Mouse (Mus musculus): ENCODE results near the gene Limk2. TPM values are rescaled to one million over a fixed set of nuclear protein-coding genes. Genes with fewer than 3 reads are reported as not detected.

The Limk2 gene
- polyA plus RNA-seq, 1 experiment from 2014 or later = 91.8 TPM

- no peak overlapping the region for H3K27ac ChIP-seq (ENCODE audit: low read depth, low read length)
- DNase-seq (ENCODE audit: low spot score) = no peak
- no peaks in the 10 kb centered on the region for H3K9me3 ChIP-seq (ENCODE audit: control insufficient read depth, low read length)
- H3K4me2 ChIP-seq (ENCODE audit: low read depth) = no peak overlapping the region
- no peak overlapping the region for H3K4me3 ChIP-seq (ENCODE audit: low read depth, low read length)
- H3K27me3 ChIP-seq (ENCODE audit: control insufficient read depth, insufficient read depth, low read length) = no peaks in the 10 kb centered on the region
- H3K9ac ChIP-seq (ENCODE audit: low read length) = no peak overlapping the region
- ATAC-seq (ENCODE audit: insufficient read depth, low FRiP score, low TSS enrichment) = no peak
- H3K36me3 ChIP-seq (ENCODE audit: control insufficient read depth, insufficient read depth, low read length) = peaks cover 30% of the 10 kb centered on the region
- no peaks in the 10 kb centered on the region for H3K4me1 ChIP-seq (ENCODE audit: control insufficient read depth, insufficient read depth, low read length)
- WGBS = 94% methylated on average over 4 of the region's 4 CpGs
Measured at GRCm38 (mm10) chr11:3309884-3310283, 99.1 kb downstream of the Limk2 start.

DNA sequence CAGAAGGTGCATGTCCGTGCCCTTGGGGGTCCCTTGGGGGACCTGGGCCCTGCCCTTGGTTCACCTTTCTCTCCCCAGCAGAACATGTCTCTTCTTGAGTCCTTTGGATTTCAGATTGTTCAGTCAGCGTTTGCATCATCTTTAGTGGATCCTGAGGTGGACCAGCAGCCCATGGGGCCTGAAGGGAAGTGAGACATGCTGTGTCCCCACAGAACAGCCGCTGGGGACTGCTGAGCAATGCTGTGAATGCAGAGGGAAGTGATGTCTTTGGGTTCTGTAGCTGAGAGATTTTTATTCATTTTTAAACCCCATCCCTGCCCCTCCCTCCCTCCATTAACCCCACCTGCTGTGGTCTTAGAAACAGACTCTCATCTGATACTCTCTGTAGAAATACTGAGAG is 101.1 kb downstream of the Limk2 start:
- Histone ChIP-seq H3K4me2 (ENCODE audit: low read depth) (no peak overlapping the region), H3K9me3 (ENCODE audit: control insufficient read depth, low read length) (no peaks in the 10 kb centered on the region), H3K9ac (ENCODE audit: low read length) (no peak overlapping the region), H3K4me3 (ENCODE audit: low read depth, low read length) (no peak overlapping the region), H3K36me3 (ENCODE audit: control insufficient read depth, insufficient read depth, low read length) (peaks cover 32% of the 10 kb centered on the region), H3K27ac (ENCODE audit: low read depth, low read length) (no peak overlapping the region), H3K4me1 (ENCODE audit: control insufficient read depth, insufficient read depth, low read length) (no peaks in the 10 kb centered on the region), H3K27me3 (ENCODE audit: control insufficient read depth, insufficient read depth, low read length) (no peaks in the 10 kb centered on the region)
- ATAC-seq (ENCODE audit: insufficient read depth, low FRiP score, low TSS enrichment) (no peak), DNase-seq (ENCODE audit: low spot score) (no peak)
- WGBS = 93% methylated on average over 3 of the region's 3 CpGs

- 97% methylated on average over 4 of the region's 4 CpGs for WGBS
- H3K36me3 ChIP-seq (ENCODE audit: control insufficient read depth, insufficient read depth, low read length) = peaks cover 52% of the 10 kb centered on the region
- DNase-seq (ENCODE audit: low spot score) = no peak
- H3K4me2 ChIP-seq (ENCODE audit: low read depth) = no peak overlapping the region
- H3K4me3 ChIP-seq (ENCODE audit: low read depth, low read length) = no peak overlapping the region
- H3K27me3 ChIP-seq (ENCODE audit: control insufficient read depth, insufficient read depth, low read length) = no peaks in the 10 kb centered on the region
- H3K4me1 ChIP-seq (ENCODE audit: control insufficient read depth, insufficient read depth, low read length) = no peaks in the 10 kb centered on the region
- no peak overlapping the region for H3K27ac ChIP-seq (ENCODE audit: low read depth, low read length)
- no peaks in the 10 kb centered on the region for H3K9me3 ChIP-seq (ENCODE audit: control insufficient read depth, low read length)
- H3K9ac ChIP-seq (ENCODE audit: low read length) = no peak overlapping the region; the same call in 1 of the 2 replicates
- no peak for ATAC-seq (ENCODE audit: insufficient read depth, low FRiP score, low TSS enrichment)
Measured at GRCm38 (mm10) chr11:3305821-3306220, 103.2 kb downstream of the Limk2 start.

DNA sequence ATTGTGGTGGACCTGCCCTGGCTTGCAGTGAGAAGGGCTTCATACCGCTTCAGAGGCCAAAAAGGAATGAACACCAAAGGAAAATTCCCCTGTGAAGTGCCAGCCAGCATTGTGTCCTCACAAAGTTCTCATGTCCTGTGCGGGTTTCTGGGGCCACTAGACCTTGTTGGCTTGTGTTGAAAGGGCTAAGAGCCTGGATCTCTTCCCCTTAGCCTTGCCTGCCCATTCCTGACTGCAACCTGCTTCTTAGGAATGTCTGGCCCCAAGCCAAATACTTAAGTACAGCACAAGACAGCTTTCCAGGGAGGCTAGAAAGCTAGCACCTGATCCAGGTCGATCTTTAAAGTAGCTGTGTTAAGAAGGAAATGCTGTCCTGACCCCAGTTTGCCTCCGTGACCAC is 106.2 kb downstream of the Limk2 start:
- no peak overlapping the region for H3K27ac ChIP-seq (ENCODE audit: low read depth, low read length)
- no peak overlapping the region for H3K4me2 ChIP-seq (ENCODE audit: low read depth)
- peaks cover 61% of the 10 kb centered on the region for H3K36me3 ChIP-seq (ENCODE audit: control insufficient read depth, insufficient read depth, low read length)
- DNase-seq (ENCODE audit: low spot score) (no peak), ATAC-seq (ENCODE audit: insufficient read depth, low FRiP score, low TSS enrichment) (no peak)
- no peaks in the 10 kb centered on the region for H3K27me3 ChIP-seq (ENCODE audit: control insufficient read depth, insufficient read depth, low read length)
- H3K4me1 ChIP-seq (ENCODE audit: control insufficient read depth, insufficient read depth, low read length) = no peaks in the 10 kb centered on the region
- WGBS = 87% methylated on average over 4 of the region's 4 CpGs
- H3K9ac ChIP-seq (ENCODE audit: low read length) = no peak overlapping the region
- H3K9me3 ChIP-seq (ENCODE audit: control insufficient read depth, low read length) = no peaks in the 10 kb centered on the region
- H3K4me3 ChIP-seq (ENCODE audit: low read depth, low read length) = no peak overlapping the region

- Histone ChIP-seq H3K4me2 (ENCODE audit: low read depth) (no peak overlapping the region), H3K4me1 (ENCODE audit: control insufficient read depth, insufficient read depth, low read length) (no peaks in the 10 kb centered on the region), H3K4me3 (ENCODE audit: low read depth, low read length) (no peak overlapping the region), H3K9me3 (ENCODE audit: control insufficient read depth, low read length) (no peaks in the 10 kb centered on the region), H3K36me3 (ENCODE audit: control insufficient read depth, insufficient read depth, low read length) (peaks cover 61% of the 10 kb centered on the region), H3K9ac (ENCODE audit: low read length) (no peak overlapping the region), H3K27me3 (ENCODE audit: control insufficient read depth, insufficient read depth, low read length) (no peaks in the 10 kb centered on the region), H3K27ac (ENCODE audit: low read depth, low read length) (no peak overlapping the region)
- DNase-seq (ENCODE audit: low spot score) (no peak), ATAC-seq (ENCODE audit: insufficient read depth, low FRiP score, low TSS enrichment) (no peak)
- whole genome bisulfite sequencing = 93% methylated on average over 4 of the region's 4 CpGs
Measured at GRCm38 (mm10) chr11:3302385-3302784, 106.6 kb downstream of the Limk2 start.

- 93% methylated on average over 5 of the region's 5 CpGs for WGBS
- Histone ChIP-seq H3K27me3 (ENCODE audit: control insufficient read depth, insufficient read depth, low read length) (no peaks in the 10 kb centered on the region), H3K4me2 (ENCODE audit: low read depth) (no peak overlapping the region), H3K4me3 (ENCODE audit: low read depth, low read length) (no peak overlapping the region), H3K4me1 (ENCODE audit: control insufficient read depth, insufficient read depth, low read length) (no peaks in the 10 kb centered on the region; the same call in 1 of the 2 replicates), H3K27ac (ENCODE audit: low read depth, low read length) (no peak overlapping the region), H3K36me3 (ENCODE audit: control insufficient read depth, insufficient read depth, low read length) (peaks cover 54% of the 10 kb centered on the region), H3K9ac (ENCODE audit: low read length) (no peak overlapping the region), H3K9me3 (ENCODE audit: control insufficient read depth, low read length) (no peaks in the 10 kb centered on the region)
- ATAC-seq (ENCODE audit: insufficient read depth, low FRiP score, low TSS enrichment) = no peak
- no peak for DNase-seq (ENCODE audit: low spot score)
Measured at GRCm38 (mm10) chr11:3301075-3301474, 107.9 kb downstream of the Limk2 start.

DNA sequence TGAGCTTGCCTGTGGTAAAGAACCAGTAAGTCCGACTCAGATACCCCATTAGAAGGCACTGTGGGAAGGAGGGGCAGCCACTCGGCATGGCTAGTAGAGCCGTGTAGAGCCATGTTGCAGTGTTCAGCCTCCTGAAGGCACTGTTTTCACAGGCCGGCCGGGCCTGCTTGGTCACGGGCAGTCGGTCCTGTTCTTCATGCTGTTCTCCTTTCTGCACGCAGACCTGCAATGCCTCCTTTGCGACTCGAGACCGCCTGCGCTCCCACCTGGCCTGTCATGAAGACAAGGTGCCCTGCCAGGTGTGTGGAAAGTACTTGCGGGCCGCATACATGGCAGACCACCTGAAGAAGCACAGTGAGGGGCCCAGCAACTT is 110.2 kb downstream of the Limk2 start:
- no peak overlapping the region for H3K9ac ChIP-seq (ENCODE audit: low read length)
- H3K4me2 ChIP-seq (ENCODE audit: low read depth) = no peak overlapping the region
- peaks cover 16% of the 10 kb centered on the region for H3K4me1 ChIP-seq (ENCODE audit: control insufficient read depth, insufficient read depth, low read length)
- no peak overlapping the region for H3K4me3 ChIP-seq (ENCODE audit: low read depth, low read length)
- WGBS = 94% methylated on average over 14 of the region's 14 CpGs
- H3K27me3 ChIP-seq (ENCODE audit: control insufficient read depth, insufficient read depth, low read length) = no peaks in the 10 kb centered on the region
- peaks cover 61% of the 10 kb centered on the region for H3K36me3 ChIP-seq (ENCODE audit: control insufficient read depth, insufficient read depth, low read length)
- ATAC-seq (ENCODE audit: insufficient read depth, low FRiP score, low TSS enrichment) (no peak), DNase-seq (ENCODE audit: low spot score) (no peak)
- H3K27ac ChIP-seq (ENCODE audit: low read depth, low read length) = no peak overlapping the region
- no peaks in the 10 kb centered on the region for H3K9me3 ChIP-seq (ENCODE audit: control insufficient read depth, low read length)

GRCm38 (mm10) chr11:3297871-3298812 is 110.8 kb downstream of the Limk2 start:
- Histone ChIP-seq H3K9ac (ENCODE audit: low read length) (no peak overlapping the region), H3K4me2 (ENCODE audit: low read depth) (no peak overlapping the region), H3K27ac (ENCODE audit: low read depth, low read length) (no peak overlapping the region), H3K4me1 (ENCODE audit: control insufficient read depth, insufficient read depth, low read length) (peaks cover 21% of the 10 kb centered on the region), H3K9me3 (ENCODE audit: control insufficient read depth, low read length) (no peaks in the 10 kb centered on the region), H3K27me3 (ENCODE audit: control insufficient read depth, insufficient read depth, low read length) (no peaks in the 10 kb centered on the region), H3K36me3 (ENCODE audit: control insufficient read depth, insufficient read depth, low read length) (peaks cover 63% of the 10 kb centered on the region), H3K4me3 (ENCODE audit: low read depth, low read length) (no peak overlapping the region)
- ATAC-seq (ENCODE audit: insufficient read depth, low FRiP score, low TSS enrichment) (no peak), DNase-seq (ENCODE audit: low spot score) (no peak)
- 92% methylated on average over 10 of the region's 10 CpGs for WGBS

- DNase-seq (ENCODE audit: low spot score) (no peak), ATAC-seq (ENCODE audit: insufficient read depth, low FRiP score, low TSS enrichment) (no peak)
- H3K9ac ChIP-seq (ENCODE audit: low read length) = no peak overlapping the region; the same call in 1 of the 2 replicates
- no peak overlapping the region; the same call in 1 of the 2 replicates for H3K4me2 ChIP-seq (ENCODE audit: low read depth)
- no peak overlapping the region for H3K4me3 ChIP-seq (ENCODE audit: low read depth, low read length)
- H3K27me3 ChIP-seq (ENCODE audit: control insufficient read depth, insufficient read depth, low read length) = no peaks in the 10 kb centered on the region
- H3K36me3 ChIP-seq (ENCODE audit: control insufficient read depth, insufficient read depth, low read length) = peaks cover 44% of the 10 kb centered on the region
- WGBS = 78% methylated on average over 5 of the region's 5 CpGs
- H3K4me1 ChIP-seq (ENCODE audit: control insufficient read depth, insufficient read depth, low read length) = peaks cover 23% of the 10 kb centered on the region
- H3K27ac ChIP-seq (ENCODE audit: low read depth, low read length) = no peak overlapping the region
- H3K9me3 ChIP-seq (ENCODE audit: control insufficient read depth, low read length) = no peaks in the 10 kb centered on the region
Measured at GRCm38 (mm10) chr11:3296056-3296455, 112.9 kb downstream of the Limk2 start.

All from neural tube, embryonic 11.5 days (tissue).